Mouse (Mus musculus) stomach, postnatal 0 days (tissue): ENCODE data around the gene Taar8b. TPM values are rescaled to one million over a fixed set of nuclear protein-coding genes. Genes with fewer than 3 reads are reported as not detected.
A peak's percentile ranks its signal among the peaks of the same experiment; 100 is the strongest.
"Not testable (repeated sequence)": the region's sequence is repeated elsewhere in the genome, so short reads cannot be mapped to it uniquely, and the experiment has no call there.

Experiments
- ATAC-seq: fragments of 200-750 bp; cut with Nextera tagmentation; 2 replicates; pipeline ENCODE4 v1.8.0; 2017; ENCODE audit not compliant: low FRiP score, low TSS enrichment
- DNase-seq: peaks from one replicate; pipeline ENCODE4 v3.0.0-alpha.2; 2016; ENCODE audit warnings: low spot score
- H3K27ac ChIP-seq: fragments of 300-500 bp; sonication (generic); replicated peaks from 2 replicates; pipeline ENCODE4 v1.5.1; 2014; ENCODE audit warnings: mild to moderate bottlenecking, control low read depth
- H3K27me3 ChIP-seq: fragments of 300-500 bp; sonication (generic); 2 replicates; pipeline ENCODE4 v1.6.1; 2014; ENCODE audit warnings: low read length; ENCODE audit not compliant: control insufficient read depth, insufficient read depth
- H3K36me3 ChIP-seq: fragments of 300-500 bp; sonication (generic); 2 replicates; pipeline ENCODE4 v1.6.1; 2014; ENCODE audit warnings: low read length, mixed read lengths; ENCODE audit not compliant: control insufficient read depth, insufficient read depth
- H3K4me1 ChIP-seq: fragments of 300-500 bp; sonication (generic); replicated peaks from 2 replicates; pipeline ENCODE4 v1.6.1; 2014; ENCODE audit warnings: antibody characterized with exemption; ENCODE audit not compliant: control insufficient read depth, insufficient read depth
- H3K4me2 ChIP-seq: fragments of 300-500 bp; sonication (generic); replicated peaks from 2 replicates; pipeline ENCODE4 v1.6.1; 2014; ENCODE audit warnings: low read depth, mild to moderate bottlenecking, control low read depth, moderate library complexity
- H3K4me3 ChIP-seq: fragments of 300-500 bp; sonication (generic); 2 replicates; pipeline ENCODE4 v1.5.1; 2014; ENCODE audit warnings: low read depth, low read length, control low read depth
- H3K9ac ChIP-seq: fragments of 300-500 bp; sonication (generic); 2 replicates; pipeline ENCODE4 v1.6.1; 2014; ENCODE audit warnings: mild to moderate bottlenecking, low read length, control low read depth, mixed read lengths
- H3K9me3 ChIP-seq: fragments of 300-500 bp; sonication (generic); 2 replicates; pipeline ENCODE4 v1.6.1; 2016; ENCODE audit warnings: low read length; ENCODE audit not compliant: control insufficient read depth
- CTCF ChIP-seq: IDR thresholded peaks from 2 replicates; pipeline ENCODE4 v1.5.1; 2016; ENCODE audit warnings: antibody characterized with exemption, low read depth, mild to moderate bottlenecking, moderate library complexity
- EP300 ChIP-seq: optimal IDR thresholded peaks from 2 replicates; pipeline ENCODE3; 2016; ENCODE audit warnings: antibody characterized with exemption
- WGBS: fragments of 180-500 bp; shearing (Covaris S2); extraction: QIAGEN DNeasy Blood & Tissue Kit; methylation state at CpG from one replicate; pipeline ENCODE4 v1.1.7; 2014; 5-methylcytosine and 5-hydroxymethylcytosine counted together
- polyA plus RNA-seq: library from polyadenylated mRNA; unstranded; fragments of >200 nt; fragmentation: Nextera tagmentation; extraction: Ambion mirVana; gene quantifications from 2 replicates; pipeline ENCODE4 v1.2.1, GENCODE M21; 2015

Taar8b gene
- polyA plus RNA-seq, 1 experiment from 2014 or later, result not detected

- peak; percentile 32 for DNase-seq
- H3K4me3 ChIP-seq, result peak overlapping the region; percentile 24; the same call in 1 of the 2 replicates
- TF ChIP-seq EP300 (no peak), CTCF (peak; percentile 86)
- H3K36me3 ChIP-seq, result no peaks in the 10 kb centered on the region
- WGBS, result 13% methylated on average over 9 of the region's 9 CpGs
- H3K9ac ChIP-seq, result 0 out of 2 replicates have a peak overlapping the region, but pooled peaks have one; percentile 18
- peak; percentile 71 for ATAC-seq
- H3K4me2 ChIP-seq, result peak overlapping the region; percentile 48
- H3K4me1 ChIP-seq, result no peaks in the 10 kb centered on the region
- H3K9me3 ChIP-seq, result no peaks in the 10 kb centered on the region
- H3K27me3 ChIP-seq, result no peaks in the 10 kb centered on the region
- peak overlapping the region; percentile 81 for H3K27ac ChIP-seq
Observed at GRCm38 (mm10) chr10:24131451-24132262, 39.6 kb upstream of the Taar8b start.

GRCm38 (mm10) chr10:24111116-24111778, 19.2 kb upstream of the Taar8b start:
- DNase-seq, result peak; percentile 57
- Histone ChIP-seq H3K9ac (no peak overlapping the region), H3K4me2 (no peak overlapping the region), H3K27me3 (no peaks in the 10 kb centered on the region), H3K36me3 (no peaks in the 10 kb centered on the region), H3K9me3 (no peaks in the 10 kb centered on the region), H3K4me1 (no peaks in the 10 kb centered on the region), H3K4me3 (no peak overlapping the region), H3K27ac (no peak overlapping the region)
- no peak for ATAC-seq
- 49% methylated on average over 6 of the region's 6 CpGs for WGBS
- peak; percentile 85 for TF ChIP-seq CTCF
- no peak for TF ChIP-seq EP300

- H3K4me2 ChIP-seq, result not testable (repeated sequence)
Observed at GRCm38 (mm10) chr10:24109434-24109833, 17.3 kb upstream of the Taar8b start, which contains the start of gene Taar9. Taar9 (minus strand) TSS chr10:24109534.

GRCm38 (mm10) chr10:24108236-24108635, 16.1 kb upstream of the Taar8b start:
- no peak overlapping the region for H3K27ac ChIP-seq
- H3K36me3 ChIP-seq, result no peaks in the 10 kb centered on the region
- H3K4me1 ChIP-seq, result no peaks in the 10 kb centered on the region
- no peak overlapping the region for H3K9ac ChIP-seq
- ATAC-seq (no peak), DNase-seq (no peak)
- TF ChIP-seq EP300 (no peak), CTCF (no peak)
- no peaks in the 10 kb centered on the region for H3K9me3 ChIP-seq
- WGBS, result 56% methylated on average over 3 of the region's 3 CpGs
- no peaks in the 10 kb centered on the region for H3K27me3 ChIP-seq
- no peak overlapping the region for H3K4me2 ChIP-seq
- H3K4me3 ChIP-seq, result no peak overlapping the region

More at GRCm38 (mm10) chr10:24109434-24109833, 17.3 kb upstream of the Taar8b start, which contains the start of gene Taar9:
- H3K9me3 ChIP-seq, DNase-seq, H3K4me1 ChIP-seq, ATAC-seq, H3K36me3 ChIP-seq, H3K9ac ChIP-seq, H3K27ac ChIP-seq, H3K4me3 ChIP-seq, H3K27me3 ChIP-seq: not testable (repeated sequence)
- 76% methylated on average over 8 of the region's 8 CpGs for WGBS

- DNase-seq (no peak), ATAC-seq (no peak)
- no peak overlapping the region for H3K9ac ChIP-seq
- no peaks in the 10 kb centered on the region for H3K9me3 ChIP-seq
- no peak overlapping the region for H3K4me2 ChIP-seq
- WGBS, result 72% methylated on average over 5 of the region's 5 CpGs
- no peaks in the 10 kb centered on the region for H3K36me3 ChIP-seq
- no peaks in the 10 kb centered on the region for H3K4me1 ChIP-seq
- H3K4me3 ChIP-seq, result no peak overlapping the region
- H3K27me3 ChIP-seq, result no peaks in the 10 kb centered on the region
- TF ChIP-seq EP300 (no peak), CTCF (no peak)
- H3K27ac ChIP-seq, result no peak overlapping the region
Observed at GRCm38 (mm10) chr10:24107747-24108146, 15.7 kb upstream of the Taar8b start.

DNA sequence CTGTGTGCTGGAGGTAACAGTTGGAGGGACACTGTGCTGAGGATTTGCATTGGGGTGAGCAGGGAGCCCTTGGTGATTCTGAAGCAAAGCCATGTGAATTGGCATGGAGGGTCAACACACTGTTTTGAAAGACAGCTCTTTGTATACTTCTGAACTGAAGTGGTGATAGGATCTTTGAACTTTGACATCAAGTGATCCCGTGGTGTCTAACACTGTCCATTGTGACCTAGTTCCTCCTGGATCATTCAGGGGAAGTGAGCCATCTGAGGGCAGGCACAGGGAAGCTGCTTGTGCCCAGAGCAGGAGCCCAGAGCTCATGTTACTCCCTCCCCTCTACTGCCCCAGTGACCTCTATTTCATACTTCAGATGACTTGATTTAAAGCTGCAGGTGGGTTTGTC, 11.2 kb upstream of the Taar8b start:
- not testable (repeated sequence) for H3K27me3 ChIP-seq, H3K9ac ChIP-seq, DNase-seq, H3K4me3 ChIP-seq, H3K4me1 ChIP-seq, H3K9me3 ChIP-seq, ATAC-seq, H3K4me2 ChIP-seq, H3K36me3 ChIP-seq, H3K27ac ChIP-seq
- WGBS, result 20% methylated on average over 1 of the region's 1 CpGs

DNA sequence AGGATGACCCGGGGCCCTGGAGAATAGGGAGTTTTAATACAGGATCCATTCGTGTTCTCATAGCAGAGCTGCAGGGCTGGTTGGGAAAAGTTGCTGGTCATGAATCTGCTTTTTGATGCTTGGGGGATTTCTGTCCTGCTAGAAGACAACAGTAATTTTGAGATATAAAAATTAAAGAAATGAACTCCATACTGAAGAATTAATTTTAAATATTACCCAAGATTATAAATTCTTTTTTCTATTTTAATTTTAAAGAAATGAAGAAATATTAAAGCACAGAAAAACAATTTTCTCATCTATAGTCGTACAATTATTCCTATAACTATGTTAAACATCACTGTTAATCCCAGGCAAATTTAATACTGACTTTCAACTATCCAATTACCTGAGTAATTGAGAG, 9.7 kb upstream of the Taar8b start, which contains the start of gene Taar8c:
Gene Taar8c (minus strand): TSS at position 101 of the 400 bp plus-strand sequence.
- WGBS, result 81% methylated on average over 1 of the region's 3 CpGs
- not testable (repeated sequence) for ATAC-seq

DNA sequence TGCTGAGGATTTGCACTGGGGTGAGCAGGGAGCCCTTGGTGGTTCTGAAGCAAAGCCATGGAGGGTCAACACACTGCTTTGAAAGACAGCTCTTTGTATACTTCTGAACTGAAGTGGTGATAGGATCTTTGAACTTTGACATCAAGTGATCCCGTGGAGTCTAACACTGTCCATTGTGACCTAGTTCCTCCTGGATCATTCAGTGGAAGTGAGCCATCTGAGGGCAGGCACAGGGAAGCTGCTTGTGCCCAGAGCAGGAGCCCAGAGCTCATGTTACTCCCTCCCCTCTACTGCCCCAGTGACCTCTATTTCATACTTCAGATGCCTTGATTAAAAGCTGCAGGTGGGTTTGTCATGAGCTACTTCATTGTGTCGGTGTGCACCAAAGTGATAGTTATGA, 4.9 kb upstream of the Taar8b start:
- not testable (repeated sequence) for H3K4me3 ChIP-seq, H3K9me3 ChIP-seq, H3K4me1 ChIP-seq, H3K4me2 ChIP-seq, H3K36me3 ChIP-seq, ATAC-seq, H3K27me3 ChIP-seq, H3K9ac ChIP-seq, H3K27ac ChIP-seq, DNase-seq
- WGBS, result 20% methylated on average over 2 of the region's 2 CpGs

More for the DNA sequence above, 9.7 kb upstream of the Taar8b start, which contains the start of gene Taar8c:
- not testable (repeated sequence) for H3K9ac ChIP-seq, H3K27ac ChIP-seq, DNase-seq, H3K36me3 ChIP-seq, H3K4me3 ChIP-seq, H3K4me2 ChIP-seq, H3K27me3 ChIP-seq, H3K4me1 ChIP-seq, H3K9me3 ChIP-seq
